Mouse (Mus musculus) heart, postnatal 4 days (tissue): ENCODE results near the gene Gcnt4. TPM values are rescaled to one million over a fixed set of nuclear protein-coding genes. Genes with fewer than 3 reads are reported as not detected.
"Not testable (repeated sequence)": the region's sequence is repeated elsewhere in the genome, so short reads cannot be mapped to it uniquely, and the experiment has no call there.

Experiments
- DNase-seq: peaks from one replicate; pipeline ENCODE4 v3.0.0; 2021
- total RNA-seq, 2 experiments: library from RNA; stranded (reverse); gene quantifications; 2 replicates each; pipeline ENCODE4 v1.2.3; 2021

Gcnt4 gene
- under 1 TPM; 0.36 to 0.59 TPM for total RNA-seq

DNA sequence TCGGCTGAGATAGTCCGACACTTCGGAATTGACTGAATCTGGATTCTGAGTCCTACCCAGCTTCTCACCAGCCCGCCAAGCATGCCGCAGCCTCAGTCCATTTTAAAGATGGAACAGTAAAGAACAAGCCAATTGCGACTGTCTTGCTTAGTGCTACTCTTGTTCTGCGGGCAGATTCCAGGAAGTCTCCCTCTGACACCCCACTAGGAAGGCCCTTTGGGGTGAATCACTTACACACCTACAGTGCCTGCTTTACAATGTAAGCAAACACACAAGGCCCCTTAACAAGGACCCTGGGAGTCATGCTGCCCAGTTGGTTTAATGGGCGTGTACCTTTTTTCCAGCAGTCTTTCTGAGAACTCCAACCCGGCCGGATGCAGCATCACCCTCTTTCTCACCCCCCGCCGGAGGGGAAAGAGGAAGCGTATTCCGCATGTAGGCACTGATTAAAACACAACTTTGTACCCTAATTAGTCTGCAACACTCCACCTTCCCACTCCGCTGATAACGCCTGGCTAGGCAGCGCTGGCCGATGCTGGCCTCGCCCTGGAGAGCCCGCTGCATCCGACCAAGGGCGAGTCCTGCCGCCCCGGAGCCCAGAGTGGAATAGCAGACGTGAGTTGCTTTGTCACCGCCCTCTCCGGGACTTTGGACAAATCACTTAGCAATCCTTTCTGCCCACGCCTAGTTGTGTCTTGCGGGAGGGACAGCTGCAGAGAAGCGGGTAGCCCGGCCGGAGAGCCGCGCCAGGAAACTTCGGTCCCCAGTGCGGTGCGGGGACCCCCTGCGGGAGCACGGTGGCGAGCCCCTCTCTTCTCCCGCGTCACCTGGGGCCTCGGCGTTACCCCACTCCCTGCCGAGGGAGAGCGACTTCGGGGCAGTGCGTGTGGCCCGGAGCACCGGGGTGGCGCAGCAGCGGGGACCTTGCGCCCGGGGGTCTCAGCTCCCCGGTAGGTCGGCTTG lies at the start of gene Gcnt4:
TSS of gene Gcnt4 (plus strand) at position 691 of the 963 bp plus-strand sequence.
- DNase-seq, result peak; percentile 67

- no peak for DNase-seq
These were observed 46.0 kb upstream of the Gcnt4 start for GRCm38 (mm10) chr13:96878220-96879057.

- DNase-seq, result no peak
These were observed 40.0 kb upstream of the Gcnt4 start for GRCm38 (mm10) chr13:96884534-96884933.

GRCm38 (mm10) chr13:96889985-96890384 lies 34.5 kb upstream of the Gcnt4 start:
- DNase-seq, result no peak

DNA sequence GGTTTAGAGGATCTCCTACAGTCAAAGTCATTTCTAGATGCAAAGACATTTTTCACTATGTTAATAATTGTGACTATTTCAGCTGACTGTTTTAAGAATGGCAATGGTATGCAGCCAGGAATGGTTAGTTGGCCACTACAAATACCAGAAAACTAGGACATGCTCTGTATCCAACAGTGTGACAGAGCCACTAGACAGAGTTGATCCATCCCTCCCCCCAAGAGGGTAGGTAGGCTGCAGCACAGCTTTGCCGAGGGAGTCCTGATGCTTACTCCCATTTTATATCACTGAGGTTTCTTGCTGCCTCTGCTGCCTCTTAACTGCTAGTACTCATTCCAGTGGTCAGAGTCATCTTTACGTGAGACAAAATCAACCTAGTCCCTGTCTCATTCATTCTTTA lies 29.3 kb upstream of the Gcnt4 start:
- DNase-seq, result no peak

GRCm38 (mm10) chr13:96906717-96907116 lies 17.8 kb upstream of the Gcnt4 start:
- no peak for DNase-seq

DNA sequence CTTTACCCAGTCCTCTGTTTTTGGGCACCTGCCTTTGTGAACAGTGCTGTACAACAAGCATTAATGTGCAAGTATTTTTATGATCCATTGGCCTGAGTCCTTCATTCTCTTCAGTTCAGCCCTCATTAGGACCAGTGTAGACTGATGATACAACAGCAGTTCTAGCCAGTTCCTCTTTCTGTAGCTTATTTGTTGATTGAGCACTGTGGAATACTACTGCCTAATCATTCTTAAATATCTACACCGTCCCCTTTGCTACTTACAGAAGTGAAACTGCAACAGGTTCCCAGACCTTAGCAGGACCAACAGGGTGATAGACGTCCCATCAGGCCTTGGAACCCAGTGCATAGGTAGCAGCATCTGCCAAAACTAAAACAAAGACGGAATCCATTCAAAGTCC lies 13.3 kb upstream of the Gcnt4 start:
- DNase-seq, result no peak

GRCm38 (mm10) chr13:96923134-96923533 lies 1.4 kb upstream of the Gcnt4 start:
- DNase-seq, result not testable (repeated sequence)

GRCm38 (mm10) chr13:96924985-96925745 lies 676 bp downstream of the Gcnt4 start:
- peak; percentile 23 for DNase-seq

- DNase-seq, result no peak
These were observed 1.7 kb downstream of the Gcnt4 start for GRCm38 (mm10) chr13:96925991-96926725.

GRCm38 (mm10) chr13:96927781-96928180 lies 3.3 kb downstream of the Gcnt4 start:
- DNase-seq, result no peak

DNA sequence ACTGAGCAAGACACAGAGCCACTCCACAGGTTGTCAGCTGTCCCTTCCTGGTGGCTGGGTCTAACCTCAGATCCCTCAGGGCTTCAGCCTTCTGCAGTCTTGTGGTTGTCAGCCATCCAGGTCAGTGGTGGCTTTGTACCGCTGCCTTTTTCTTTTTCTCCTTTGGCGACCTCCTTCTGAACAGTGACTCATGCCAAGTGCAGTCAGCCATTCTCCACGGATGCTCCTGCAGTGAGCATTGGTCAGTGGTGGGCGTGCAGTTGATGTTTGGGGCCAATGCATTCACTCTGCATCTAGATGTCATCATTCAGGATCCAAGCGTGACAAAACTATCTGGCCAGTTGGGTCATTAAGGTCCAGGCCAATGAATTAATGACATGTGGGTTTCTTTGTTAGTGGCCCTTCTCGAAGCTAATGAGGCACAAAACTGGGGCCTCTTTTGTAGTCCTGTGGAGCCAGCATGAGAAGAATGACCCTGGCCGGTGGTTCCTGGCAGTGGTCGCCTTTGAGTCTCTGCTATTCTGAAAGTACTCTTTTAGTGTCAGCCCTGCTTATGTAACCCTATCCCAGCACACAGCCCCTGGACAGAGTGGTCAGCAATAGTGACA lies 4.0 kb downstream of the Gcnt4 start:
- no peak for DNase-seq

DNA sequence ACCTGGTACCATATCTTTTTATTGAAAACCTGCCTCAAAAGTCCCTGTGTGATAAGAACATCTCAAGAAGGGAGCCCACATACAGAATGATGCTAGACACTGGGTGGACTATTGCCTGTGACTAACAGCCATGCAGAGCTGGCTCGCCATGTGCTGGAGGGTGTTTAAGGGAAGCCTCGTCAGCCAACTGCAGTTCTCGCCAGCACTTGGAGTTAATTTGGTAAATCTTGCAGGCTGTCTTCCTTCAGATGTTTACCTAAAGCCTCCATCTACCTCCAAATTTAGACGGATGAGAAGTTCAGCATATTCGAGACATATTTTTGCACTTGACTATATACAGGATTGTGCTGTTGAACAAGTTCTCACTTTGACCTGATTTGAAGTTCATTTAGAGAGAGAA lies 8.3 kb downstream of the Gcnt4 start:
- DNase-seq, result no peak

DNA sequence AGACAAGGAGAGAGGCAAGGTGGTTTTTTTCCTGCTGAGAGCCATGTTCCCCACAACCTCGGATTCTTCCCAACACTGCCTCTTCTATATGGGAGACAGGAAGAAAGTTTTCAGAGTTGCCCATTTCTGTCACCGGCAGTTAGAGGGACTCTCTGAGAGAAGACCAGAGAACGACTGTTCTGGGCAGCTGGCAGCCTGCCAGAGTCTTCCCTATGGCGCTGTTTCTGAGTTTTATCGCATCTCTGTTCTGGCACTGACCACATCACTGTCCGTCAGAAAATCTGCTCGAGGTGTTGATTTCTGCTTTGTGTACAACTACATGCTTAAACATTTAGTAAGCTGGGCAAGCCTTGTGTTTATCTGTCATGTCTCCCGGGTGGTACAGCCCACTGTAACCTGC lies 8.9 kb downstream of the Gcnt4 start:
- DNase-seq, result peak; percentile 21

DNA sequence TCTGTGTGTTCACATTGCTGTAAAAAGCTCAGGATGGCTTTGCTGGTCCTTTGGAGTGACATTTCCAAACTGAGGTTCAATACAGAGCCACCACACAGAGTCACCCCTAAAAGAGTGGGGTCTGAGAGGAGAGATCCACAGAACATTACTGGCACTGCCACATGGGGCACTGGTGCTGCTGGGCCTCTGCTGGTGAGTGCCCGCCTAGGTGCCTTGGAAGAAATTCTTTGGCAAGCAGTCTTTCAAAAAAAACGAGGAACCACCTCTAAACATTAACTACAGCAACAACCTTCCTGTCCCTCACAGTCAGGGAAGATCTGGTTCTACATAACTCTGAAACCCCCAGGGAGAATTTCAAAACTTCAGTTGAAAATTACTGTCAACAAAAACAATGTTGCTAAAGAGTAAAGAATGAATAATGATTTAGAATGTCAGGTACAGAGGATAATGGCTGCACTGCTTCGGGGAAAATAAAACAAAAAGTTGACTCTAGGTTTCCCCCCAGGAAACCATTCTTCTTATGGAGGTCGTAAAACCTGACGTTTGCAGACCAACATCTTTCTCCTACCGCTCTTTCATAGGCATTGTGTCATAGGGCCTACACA lies 11.8 kb downstream of the Gcnt4 start:
- DNase-seq, result no peak

GRCm38 (mm10) chr13:96937059-96937558 lies 12.6 kb downstream of the Gcnt4 start:
- no peak for DNase-seq

GRCm38 (mm10) chr13:96939680-96940079 lies 15.2 kb downstream of the Gcnt4 start:
- no peak for DNase-seq

- DNase-seq, result not testable (repeated sequence)
These were observed 17.0 kb downstream of the Gcnt4 start for GRCm38 (mm10) chr13:96941481-96941880.

GRCm38 (mm10) chr13:96943571-96943970 lies 19.1 kb downstream of the Gcnt4 start:
- DNase-seq, result peak; percentile 58

DNA sequence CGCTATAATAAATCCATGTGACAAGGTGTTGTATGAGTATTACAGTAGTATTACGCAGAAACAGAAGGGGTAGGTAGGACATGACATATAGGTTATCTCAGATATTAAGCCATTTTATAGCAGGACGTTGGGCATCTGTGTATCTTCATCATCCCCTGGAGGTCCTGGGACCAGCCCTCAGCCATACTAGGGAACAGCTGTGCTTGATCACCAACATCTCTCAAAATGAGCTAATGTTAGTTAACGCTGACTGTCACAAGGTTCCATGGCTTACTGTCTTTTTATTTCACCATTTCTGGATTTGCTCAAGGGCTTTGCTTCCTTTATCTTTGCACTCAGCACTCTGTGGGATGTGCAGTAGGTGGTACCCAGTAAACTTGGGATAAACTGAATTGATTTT lies 21.3 kb downstream of the Gcnt4 start:
- no peak for DNase-seq

GRCm38 (mm10) chr13:96947722-96948121 lies 23.2 kb downstream of the Gcnt4 start:
- no peak for DNase-seq
